Mouse (Mus musculus): ENCODE results near the gene Fam19a1. TPM values are rescaled to one million over a fixed set of nuclear protein-coding genes. Genes with fewer than 3 reads are reported as not detected.
"Not testable (repeated sequence)": the region's sequence is repeated elsewhere in the genome, so short reads cannot be mapped to it uniquely, and the experiment has no call there.

The Fam19a1 gene
- not detected for polyA plus RNA-seq (2017; shearing (Covaris generic))

GRCm38 (mm10) chr6:96112854-96113253, at the start of gene Fam19a1:
Fam19a1 (plus strand) TSS chr6:96113154.
- ATAC-seq, result no peak

GRCm38 (mm10) chr6:96071080-96071479, 41.9 kb upstream of the Fam19a1 start:
- ATAC-seq, result no peak

GRCm38 (mm10) chr6:96071567-96071966, 41.4 kb upstream of the Fam19a1 start:
- no peak for ATAC-seq

GRCm38 (mm10) chr6:96089961-96090360, 23.0 kb upstream of the Fam19a1 start:
- ATAC-seq, result no peak

GRCm38 (mm10) chr6:96093716-96094115, 19.2 kb upstream of the Fam19a1 start:
- ATAC-seq, result no peak

GRCm38 (mm10) chr6:96098225-96098624, 14.7 kb upstream of the Fam19a1 start:
- no peak for ATAC-seq

- no peak for ATAC-seq
Observed at GRCm38 (mm10) chr6:96111656-96112055, 1.3 kb upstream of the Fam19a1 start.

- ATAC-seq, result no peak
Observed at GRCm38 (mm10) chr6:96114151-96114550, 1.2 kb downstream of the Fam19a1 start.

- ATAC-seq, result no peak
Observed at GRCm38 (mm10) chr6:96116148-96116533, 3.2 kb downstream of the Fam19a1 start.

GRCm38 (mm10) chr6:96116534-96117272, 3.7 kb downstream of the Fam19a1 start:
- ATAC-seq, result no peak

GRCm38 (mm10) chr6:96143326-96143725, 30.4 kb downstream of the Fam19a1 start:
- no peak for ATAC-seq

- ATAC-seq, result no peak
Observed at GRCm38 (mm10) chr6:96165403-96165802, 52.4 kb downstream of the Fam19a1 start.

GRCm38 (mm10) chr6:96165818-96166379, 52.9 kb downstream of the Fam19a1 start, which contains the start of gene 1700123L14Rik:
1700123L14Rik (minus strand) TSS chr6:96166243.
- no peak for ATAC-seq

GRCm38 (mm10) chr6:96167031-96167430, 54.1 kb downstream of the Fam19a1 start:
- no peak for ATAC-seq

GRCm38 (mm10) chr6:96173681-96174080, 60.7 kb downstream of the Fam19a1 start:
- ATAC-seq, result no peak

GRCm38 (mm10) chr6:96178530-96178929, 65.6 kb downstream of the Fam19a1 start:
- no peak for ATAC-seq

GRCm38 (mm10) chr6:96183392-96183791, 70.4 kb downstream of the Fam19a1 start:
- ATAC-seq, result no peak

- ATAC-seq, result no peak
Observed at GRCm38 (mm10) chr6:96186517-96186916, 73.6 kb downstream of the Fam19a1 start.

- ATAC-seq, result not testable (repeated sequence)
Observed at GRCm38 (mm10) chr6:96198991-96199390, 86.0 kb downstream of the Fam19a1 start.

- ATAC-seq, result no peak
Observed at GRCm38 (mm10) chr6:96205395-96205794, 92.4 kb downstream of the Fam19a1 start.

GRCm38 (mm10) chr6:96234806-96235205, 121.9 kb downstream of the Fam19a1 start:
- ATAC-seq, result no peak

GRCm38 (mm10) chr6:96244320-96244719, 131.4 kb downstream of the Fam19a1 start:
- no peak for ATAC-seq

- ATAC-seq, result no peak
Observed at GRCm38 (mm10) chr6:96252001-96252400, 139.0 kb downstream of the Fam19a1 start.

- ATAC-seq, result no peak
Observed at GRCm38 (mm10) chr6:96254815-96255214, 141.9 kb downstream of the Fam19a1 start.

Measured in activated CD4-positive, CD25-positive, alpha-beta regulatory T cell, adult 4 months (primary cell).